Mouse (Mus musculus) heart, adult 2 months (tissue): Measurements from ENCODE around the gene Tnfrsf1a. TPM values are rescaled to one million over a fixed set of nuclear protein-coding genes. Genes with fewer than 3 reads are reported as not detected.

ENCODE experiments used
- DNase-seq, 2 experiments: peaks; one replicate each; pipeline ENCODE4 v3.0.0; 2021
- H3K27ac ChIP-seq: fragments of 200-600 bp; 2 replicates; pipeline ENCODE4 v1.8.1; 2022
- H3K27me3 ChIP-seq: fragments of 200-500 bp; 2 replicates; pipeline ENCODE4 v1.6.1; 2012; ENCODE audit warnings: mild to moderate bottlenecking, low read length, inconsistent platforms, mixed read lengths; ENCODE audit not compliant: control insufficient read depth, insufficient read depth
- H3K36me3 ChIP-seq: fragments of 200-500 bp; 2 replicates; pipeline ENCODE4 v1.6.1; 2012; ENCODE audit warnings: low read length, inconsistent platforms; ENCODE audit not compliant: control insufficient read depth, insufficient read depth
- H3K4me1 ChIP-seq: fragments of 200-500 bp; 2 replicates; pipeline ENCODE4 v1.6.1; 2011; ENCODE audit warnings: low read length; ENCODE audit not compliant: control insufficient read depth, insufficient read depth
- H3K4me3 ChIP-seq: fragments of 200-600 bp; 2 replicates; pipeline ENCODE4 v1.8.1; 2022
- H3K79me2 ChIP-seq: fragments of 200-500 bp; replicated peaks from 2 replicates; pipeline ENCODE4 v1.6.1; 2012; ENCODE audit warnings: mild to moderate bottlenecking, inconsistent platforms, low read length, moderate library complexity, mixed read lengths; ENCODE audit not compliant: control insufficient read depth, insufficient read depth
- H3K9ac ChIP-seq: fragments of 200-500 bp; 2 replicates; pipeline ENCODE4 v1.6.1; 2012; ENCODE audit warnings: low read depth, mild to moderate bottlenecking, control low read depth, inconsistent platforms, low read length, mixed read lengths
- CTCF ChIP-seq: fragments of 200-600 bp; IDR thresholded peaks from 2 replicates; pipeline ENCODE4 v1.8.1; 2022; ENCODE audit warnings: antibody characterized with exemption, mild to moderate bottlenecking, moderate library complexity
- EP300 ChIP-seq: fragments of 200-500 bp; IDR thresholded peaks from 2 replicates; pipeline ENCODE4 v1.6.1; 2011; ENCODE audit warnings: low read depth, low read length, control low read depth; ENCODE audit not compliant: insufficient read depth
- POLR2A ChIP-seq: fragments of 200-500 bp; IDR thresholded peaks from 2 replicates; pipeline ENCODE4 v1.6.1; 2011; ENCODE audit warnings: mild to moderate bottlenecking, low read depth, low read length, control low read depth; ENCODE audit not compliant: insufficient read depth
- WGBS: fragments of 180-500 bp; shearing (Covaris S2); methylation state at CpG from one replicate; pipeline ENCODE4 v1.1.7; 2018; 5-methylcytosine and 5-hydroxymethylcytosine counted together
- intact Hi-C: fragments of 180-260 bp; cut with DNase I; formaldehyde crosslinking; loops from one replicate; pipeline ENCODE4 v1.15.1; 2025
- polyA plus RNA-seq: library from polyadenylated mRNA; depleted of rRNA; stranded (reverse); fragments of >200 nt; gene quantifications from 2 replicates; pipeline ENCODE4 v1.2.3, GENCODE M21; 2012
- total RNA-seq, 2 experiments: library from RNA; stranded (reverse); gene quantifications; 2 replicates each; pipeline ENCODE4 v1.2.3; 2021

Gene Tnfrsf1a
- total and polyA plus RNA-seq, 3 experiments, result 50.8 to 62.8 (median 57.1) TPM

DNA sequence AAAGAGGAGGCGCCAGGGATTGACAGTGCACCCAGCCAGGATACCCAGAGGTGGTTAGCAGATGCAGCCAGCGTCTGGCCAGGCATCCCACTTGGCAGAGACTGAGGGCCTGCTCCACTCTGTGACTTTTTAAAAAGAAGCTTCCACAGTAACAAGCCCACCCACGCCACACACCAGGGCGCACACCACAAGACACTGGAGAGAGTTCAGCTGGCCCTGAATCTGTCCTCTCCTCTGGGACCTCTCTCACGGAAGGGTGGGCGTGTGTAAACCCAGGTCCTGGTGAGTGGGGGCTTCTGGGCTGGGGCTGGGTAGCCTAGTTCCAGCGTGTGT is 35.0 kb upstream of the Tnfrsf1a start:
- intact Hi-C loops, result loop anchor here (1.0 kb wide), 1 partner anchor 14 kb away; no protein-coding TSS in a partner anchor
- Histone ChIP-seq H3K36me3 (peaks cover 8% of the 10 kb centered on the region), H3K4me1 (peaks cover 9% of the 10 kb centered on the region), H3K79me2 (no peaks in the 10 kb centered on the region), H3K27me3 (no peaks in the 10 kb centered on the region), H3K4me3 (peak overlapping the region; percentile 88), H3K27ac (peak overlapping the region; percentile 95), H3K9ac (peak overlapping the region; percentile 85)
- DNase-seq, result no peak
- no peak for TF ChIP-seq POLR2A
- 27% methylated on average over 7 of the region's 7 CpGs for WGBS

DNA sequence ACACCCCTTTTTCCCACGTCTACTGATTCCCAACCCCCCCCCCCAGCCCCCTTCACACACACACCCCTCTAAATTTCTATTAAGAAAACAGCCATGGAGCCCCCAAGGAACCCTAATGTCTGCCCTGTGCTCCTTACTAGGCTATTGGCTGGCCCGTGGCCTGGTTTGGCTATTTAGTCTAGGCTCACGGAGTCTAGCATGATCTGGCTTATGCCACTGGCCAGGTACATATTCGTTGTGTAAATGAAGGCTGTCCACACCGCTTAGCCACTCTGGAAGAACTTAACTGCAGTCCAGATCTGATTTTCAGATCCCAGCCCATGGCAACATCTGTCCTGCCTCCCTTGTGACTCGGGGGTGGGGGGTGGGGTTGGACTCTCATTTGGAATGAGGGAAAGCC is 34.4 kb upstream of the Tnfrsf1a start:
- Histone ChIP-seq H3K4me3 (no peak overlapping the region), H3K79me2 (no peaks in the 10 kb centered on the region), H3K36me3 (peaks cover 8% of the 10 kb centered on the region), H3K27me3 (no peaks in the 10 kb centered on the region), H3K4me1 (peaks cover 9% of the 10 kb centered on the region), H3K9ac (no peak overlapping the region), H3K27ac (no peak overlapping the region; the same call in 1 of the 2 replicates)
- WGBS, result 85% methylated on average over 6 of the region's 6 CpGs
- TF ChIP-seq POLR2A (no peak), CTCF (no peak), EP300 (no peak)
- DNase-seq, result peak in 1 of 2 experiments; percentile 17
- intact Hi-C loops, result loop anchor here (1.0 kb wide), 1 partner anchor 14 kb away; no protein-coding TSS in a partner anchor

DNA sequence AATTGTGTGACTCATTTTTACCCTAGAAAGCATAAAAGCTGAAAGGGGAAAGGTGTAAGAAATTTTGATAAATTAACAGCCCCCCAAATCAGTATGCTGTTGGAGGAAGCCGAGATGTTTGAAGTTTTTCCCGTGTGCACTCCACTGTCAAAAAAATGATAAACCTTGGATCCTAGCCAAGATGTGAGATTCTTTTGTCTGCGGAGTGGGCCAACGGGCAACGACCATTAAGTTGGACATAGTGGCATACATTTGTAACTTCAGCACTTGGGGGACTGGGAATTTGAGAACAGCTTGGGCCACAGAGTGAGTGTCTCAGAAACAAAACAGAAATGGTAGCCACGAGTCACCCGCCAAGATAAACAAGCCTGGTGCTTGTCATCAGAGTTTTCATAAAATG is 32.1 kb upstream of the Tnfrsf1a start:
- H3K4me1 ChIP-seq, result peaks cover 9% of the 10 kb centered on the region
- DNase-seq, result no peak
- 29% methylated on average over 7 of the region's 7 CpGs for WGBS
- H3K9ac ChIP-seq, result no peak overlapping the region
- H3K79me2 ChIP-seq, result no peaks in the 10 kb centered on the region
- no peak overlapping the region for H3K27ac ChIP-seq
- no peaks in the 10 kb centered on the region for H3K36me3 ChIP-seq
- intact Hi-C loops, result no loop called here
- TF ChIP-seq CTCF, result no peak
- TF ChIP-seq EP300, result no peak
- no peak for TF ChIP-seq POLR2A
- H3K27me3 ChIP-seq, result 0 out of 2 replicates have a peak, but pooled peaks cover 2% of the 10 kb centered on the region
- H3K4me3 ChIP-seq, result no peak overlapping the region

DNA sequence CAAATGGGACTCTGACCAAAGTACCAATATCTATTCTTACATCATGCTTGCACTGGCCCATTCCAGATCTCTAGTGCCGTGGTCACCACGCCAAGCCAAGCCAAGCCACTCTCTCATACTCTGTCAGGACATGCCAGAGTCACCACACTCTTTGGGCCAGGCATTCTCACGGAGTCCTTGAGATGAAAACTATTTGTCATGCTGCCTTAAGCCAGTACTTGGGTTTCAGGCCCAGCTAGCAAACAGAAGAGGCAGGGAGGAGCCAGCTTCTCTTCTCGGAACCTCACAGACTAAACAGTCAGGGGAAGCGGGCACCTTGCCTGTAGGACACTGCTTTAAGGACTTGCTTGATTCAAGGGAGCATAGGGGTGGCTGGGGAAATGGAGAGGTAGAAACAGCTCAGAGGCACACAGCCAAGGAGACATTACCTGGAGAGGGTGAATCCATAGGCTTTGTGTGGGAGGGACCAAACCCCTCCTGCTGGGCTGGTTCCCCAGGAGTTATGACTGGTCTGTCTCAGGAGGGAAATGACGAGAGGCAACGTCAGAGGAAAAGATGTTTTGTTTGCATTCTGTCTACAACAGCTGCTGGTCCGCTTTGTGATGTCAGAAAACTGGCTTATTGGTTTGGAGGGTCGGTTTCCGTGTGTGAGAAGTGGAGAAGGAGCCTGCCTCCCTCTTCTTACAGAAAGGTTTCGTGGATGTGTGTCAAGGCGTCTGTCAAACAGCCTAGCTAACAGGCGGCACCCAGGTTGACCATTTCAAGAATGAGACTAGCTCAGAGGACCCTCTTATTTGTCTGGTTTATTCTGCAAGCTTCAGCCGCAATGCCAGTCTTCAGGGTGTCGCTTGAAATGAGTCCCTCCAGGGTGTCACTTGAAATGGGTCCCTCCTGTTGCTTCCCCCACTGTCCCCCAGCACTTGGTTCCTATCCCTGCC is 29.9 kb upstream of the Tnfrsf1a start:
- Histone ChIP-seq H3K27me3 (0 out of 2 replicates have a peak, but pooled peaks cover 2% of the 10 kb centered on the region), H3K9ac (no peak overlapping the region), H3K4me3 (no peak overlapping the region), H3K36me3 (no peaks in the 10 kb centered on the region), H3K27ac (no peak overlapping the region), H3K4me1 (peaks cover 2% of the 10 kb centered on the region), H3K79me2 (no peaks in the 10 kb centered on the region)
- intact Hi-C loops, result no loop called here
- TF ChIP-seq POLR2A (no peak), EP300 (no peak)
- DNase-seq, result peak in 1 of 2 experiments; percentile 15
- 63% methylated on average over 15 of the region's 15 CpGs for WGBS

DNA sequence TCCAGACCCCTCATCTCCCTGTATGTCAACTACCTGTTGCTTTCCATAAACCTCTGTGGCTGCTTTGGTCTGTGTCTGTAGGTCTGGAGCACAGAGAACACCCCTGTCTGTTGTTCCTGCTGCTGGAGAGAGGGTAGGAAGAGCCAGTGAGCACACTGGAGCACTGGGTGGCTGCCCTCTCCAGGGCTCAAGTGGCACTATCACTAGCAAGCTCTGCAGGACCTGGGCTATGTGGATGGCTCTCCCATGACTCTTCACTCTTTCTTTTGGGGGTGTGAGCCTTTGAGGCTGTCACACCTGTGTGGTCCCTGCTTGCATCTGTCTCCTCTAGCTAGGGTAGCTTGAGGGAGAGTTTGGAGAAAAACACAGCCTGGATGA is 29.3 kb upstream of the Tnfrsf1a start:
- intact Hi-C loops, result no loop called here
- TF ChIP-seq POLR2A (no peak), EP300 (no peak), CTCF (no peak)
- Histone ChIP-seq H3K9ac (no peak overlapping the region), H3K4me3 (no peak overlapping the region), H3K79me2 (no peaks in the 10 kb centered on the region), H3K27me3 (0 out of 2 replicates have a peak, but pooled peaks cover 2% of the 10 kb centered on the region), H3K36me3 (no peaks in the 10 kb centered on the region), H3K4me1 (no peaks in the 10 kb centered on the region), H3K27ac (no peak overlapping the region)
- DNase-seq, result no peak

DNA sequence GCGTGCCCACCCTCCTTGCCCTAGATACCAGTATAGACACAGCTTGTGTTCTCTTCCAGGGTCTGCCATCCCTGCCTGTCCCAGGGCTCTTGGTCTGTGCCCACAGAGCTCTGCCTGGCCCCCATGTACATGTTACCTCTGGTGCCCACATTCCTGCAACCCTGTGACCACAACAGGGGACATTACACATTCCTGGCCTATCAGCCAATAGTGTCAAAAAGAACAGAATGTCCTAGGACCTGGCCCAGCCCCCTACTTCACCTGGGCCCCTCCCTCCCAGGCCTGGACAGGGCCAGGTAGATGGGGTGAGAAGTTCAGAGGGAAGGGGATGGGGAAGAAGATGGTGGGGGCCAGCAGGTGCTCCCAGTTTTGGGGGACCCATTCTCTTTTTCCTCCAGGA is 28.8 kb upstream of the Tnfrsf1a start, which contains the start of gene Scnn1a:
Gene Scnn1a (plus strand): TSS at position 337 of the 400 bp plus-strand sequence.
- Histone ChIP-seq H3K4me1 (no peaks in the 10 kb centered on the region), H3K4me3 (no peak within 1 kb of the TSS), H3K27me3 (0 out of 2 replicates have a peak, but pooled peaks cover 2% of the 10 kb centered on the region), H3K79me2 (no peaks in the 10 kb centered on the region), H3K36me3 (no peaks in the 10 kb centered on the region), H3K27ac (no peak within 1 kb of the TSS), H3K9ac (no peak within 1 kb of the TSS)
- TF ChIP-seq EP300 (no peak), CTCF (no peak), POLR2A (no peak)
- 94% methylated on average over 1 of the region's 1 CpGs for WGBS
- DNase-seq, result peak in 1 of 2 experiments; percentile 14
- intact Hi-C loops, result no loop called here
